Mouse (Mus musculus): Measurements from ENCODE around the gene D7Ertd443e.

The D7Ertd443e gene

DNA sequence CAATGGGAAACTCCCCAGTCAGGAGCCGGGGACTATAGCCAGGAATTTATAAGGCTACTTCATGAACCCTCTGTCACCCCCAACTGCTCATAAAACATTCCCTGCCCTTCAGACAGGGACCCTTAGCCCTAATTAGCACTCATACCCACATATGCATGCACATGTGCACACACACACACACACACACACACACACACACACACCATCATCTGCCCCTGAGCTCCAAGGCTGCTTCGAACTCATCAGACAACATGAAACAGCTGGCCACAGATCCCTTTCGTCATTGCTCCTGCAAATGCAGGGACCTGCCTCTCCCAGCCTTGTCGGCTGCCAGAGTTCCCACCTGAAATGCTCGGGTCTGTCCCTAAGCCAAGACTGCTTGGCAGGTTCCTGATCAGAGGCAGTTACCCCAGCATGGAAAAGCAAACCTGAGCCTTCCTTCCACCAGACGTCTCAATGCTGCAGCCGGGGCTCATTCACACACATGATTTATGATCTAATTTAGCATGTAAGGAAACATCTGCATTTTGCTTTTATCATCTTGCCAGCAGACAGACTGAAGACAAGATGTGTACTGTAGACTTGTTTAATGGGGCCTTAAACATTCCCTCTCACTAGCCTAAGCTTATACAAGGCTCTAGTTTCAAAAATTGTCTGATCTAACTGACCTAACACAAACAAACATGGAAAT, 95.7 kb downstream of the D7Ertd443e start:
- DNase-seq (ENCODE audit: inconsistent age in 2 of 2, low spot score in 1 of 2): peak in 1 of 2 experiments; percentile 22

DNA sequence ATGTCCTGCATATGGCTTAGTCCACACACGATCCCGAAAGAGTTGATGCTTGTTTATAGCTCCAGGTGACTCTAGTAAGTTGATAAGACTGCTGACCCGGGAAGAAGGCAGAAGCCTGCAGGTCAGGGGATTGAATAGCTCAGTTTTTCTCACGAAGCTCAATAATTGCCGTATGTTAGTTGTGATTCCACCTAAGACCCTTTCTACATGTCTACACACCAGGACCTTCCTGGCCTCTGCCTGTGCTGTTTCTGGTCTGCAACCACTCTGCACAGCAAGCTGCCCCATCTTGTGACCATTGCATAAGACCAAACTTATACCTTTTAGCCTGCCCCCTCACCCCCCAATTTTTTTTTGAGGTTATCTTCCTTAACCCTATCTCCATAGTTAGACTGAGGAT, 96.3 kb downstream of the D7Ertd443e start:
- DNase-seq (ENCODE audit: inconsistent age in 2 of 2, low spot score in 1 of 2): no peak

DNA sequence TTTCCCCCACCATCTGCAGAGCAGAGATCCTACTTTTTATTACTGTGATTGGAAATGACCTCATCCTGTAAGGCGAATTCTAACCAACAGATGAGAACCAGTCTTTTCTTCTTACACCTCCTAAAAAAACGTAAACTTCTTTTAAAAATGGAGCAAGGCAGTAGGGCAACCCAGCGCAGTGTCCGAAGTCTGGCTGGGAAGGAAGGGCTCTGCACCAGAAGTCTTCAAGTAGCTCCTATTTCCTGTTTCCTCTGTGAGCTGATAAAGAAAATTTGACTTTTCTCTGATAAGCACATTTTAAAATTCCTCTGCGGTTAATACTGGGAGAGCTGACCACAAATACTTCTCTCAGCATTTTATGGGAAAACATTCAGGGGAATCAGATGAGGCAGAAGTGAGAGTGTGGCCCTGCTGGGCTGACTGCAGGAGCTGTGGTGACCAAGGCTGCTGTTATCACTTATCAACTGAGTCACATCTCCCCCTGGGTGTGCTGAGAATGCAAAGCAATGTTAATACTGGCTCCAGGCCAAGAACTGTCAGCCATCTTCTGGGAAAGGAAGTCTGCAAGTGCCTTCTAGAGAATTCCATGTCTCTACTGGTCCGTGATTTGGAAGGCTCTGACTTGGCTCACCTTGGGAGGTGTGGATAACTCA, 97.8 kb downstream of the D7Ertd443e start:
- peak; percentile 26 to 71 for DNase-seq (ENCODE audit: inconsistent age in 2 of 2, low spot score in 1 of 2)

DNA sequence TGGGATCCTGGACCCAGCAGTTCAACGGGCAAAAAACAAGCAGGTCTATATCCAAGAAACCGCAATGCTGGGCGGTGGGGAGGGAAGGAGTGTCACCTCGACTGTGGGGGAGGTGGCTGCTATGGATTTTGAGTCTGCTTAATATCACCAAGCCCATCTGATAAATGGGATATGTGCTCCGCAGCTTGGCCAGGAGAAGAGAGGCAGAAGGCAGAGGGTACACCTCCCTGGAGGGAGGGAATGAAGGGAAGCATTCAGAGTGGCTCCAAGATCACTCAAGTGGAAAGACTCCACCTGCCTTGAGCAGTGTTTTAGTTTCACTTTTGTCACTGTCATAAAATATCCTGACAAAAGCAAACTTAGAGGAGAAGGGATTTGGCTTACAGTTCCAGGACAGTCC, 112.5 kb downstream of the D7Ertd443e start:
- DNase-seq (ENCODE audit: inconsistent age in 2 of 2, low spot score in 1 of 2): no peak

DNA sequence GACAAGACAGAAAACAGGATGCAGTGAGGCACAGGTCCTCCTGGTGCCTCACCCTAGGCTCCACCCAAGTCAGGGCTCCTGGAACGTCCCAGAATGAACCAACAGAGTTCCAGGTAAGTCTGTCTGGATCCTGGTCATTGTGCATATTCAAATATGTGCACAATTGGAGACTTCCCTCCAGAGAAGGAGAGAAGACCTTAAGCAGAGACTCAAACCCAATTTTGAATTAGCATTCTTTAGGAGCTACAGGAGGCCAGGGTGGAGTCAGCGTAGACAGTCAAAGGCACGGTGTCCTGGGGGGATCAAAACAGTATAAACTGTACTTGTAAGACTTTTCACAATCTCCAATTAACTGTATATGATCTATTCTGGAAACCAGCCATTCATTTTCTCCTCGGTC, 113.0 kb downstream of the D7Ertd443e start:
- no peak for DNase-seq (ENCODE audit: inconsistent age in 2 of 2, low spot score in 1 of 2)

DNA sequence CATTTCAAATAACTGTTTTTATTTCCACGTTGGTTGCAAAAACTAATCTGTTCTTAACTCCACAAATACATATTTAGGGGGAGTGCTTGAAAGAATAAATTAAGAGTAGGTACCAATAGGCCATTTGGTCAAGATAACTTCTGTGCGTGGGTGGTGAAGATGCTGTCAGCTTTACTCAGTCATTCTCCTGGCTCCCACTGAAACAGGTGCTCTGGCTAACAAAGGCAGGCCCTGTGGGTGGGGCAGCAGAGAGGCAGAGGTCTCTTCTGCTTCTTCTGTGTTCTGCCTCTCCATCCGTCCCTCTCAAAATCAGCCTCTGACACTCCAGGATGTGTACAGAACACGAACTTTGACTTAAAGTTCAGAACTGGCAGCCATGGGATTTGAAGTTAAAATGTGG, 119.7 kb downstream of the D7Ertd443e start:
- DNase-seq (ENCODE audit: inconsistent age in 2 of 2, low spot score in 1 of 2): no peak

DNA sequence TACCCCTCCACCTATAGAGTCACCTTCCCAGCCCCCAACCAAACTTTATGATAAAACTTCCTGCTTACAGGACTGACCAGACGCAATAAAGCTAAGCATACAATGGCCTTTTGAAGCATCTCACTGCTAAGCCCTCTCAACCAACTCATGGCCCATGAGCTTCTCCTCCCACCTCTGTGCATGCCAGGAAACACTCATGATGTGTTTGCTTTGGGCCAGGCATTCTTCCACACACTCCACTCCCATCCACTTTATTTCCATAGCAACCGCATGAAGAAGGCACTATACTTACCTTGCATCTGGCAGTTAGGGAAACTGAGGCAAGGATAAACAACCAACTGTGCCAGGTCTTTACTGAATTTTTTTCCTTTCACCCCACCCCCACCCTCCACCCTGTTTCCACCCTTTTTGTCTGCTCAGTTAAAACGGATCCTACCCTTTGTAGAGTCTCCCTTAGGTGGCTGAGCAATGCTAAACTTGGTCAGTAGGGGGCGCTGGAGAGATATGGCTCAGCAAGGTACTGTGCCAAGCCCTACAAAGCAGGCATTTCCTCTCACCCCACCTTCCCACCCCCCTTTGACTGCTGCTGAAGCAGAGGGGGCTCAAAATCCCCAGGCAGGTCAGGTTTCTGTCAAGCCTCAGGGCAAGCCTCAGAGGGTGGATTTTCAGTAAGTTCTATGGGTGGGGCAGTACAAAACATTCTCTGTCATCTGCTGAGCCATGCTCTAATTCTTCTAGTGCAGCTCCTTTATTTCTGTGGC, 122.1 kb downstream of the D7Ertd443e start:
- peak; percentile 67 to 93 for DNase-seq (ENCODE audit: inconsistent age in 2 of 2, low spot score in 1 of 2)

DNA sequence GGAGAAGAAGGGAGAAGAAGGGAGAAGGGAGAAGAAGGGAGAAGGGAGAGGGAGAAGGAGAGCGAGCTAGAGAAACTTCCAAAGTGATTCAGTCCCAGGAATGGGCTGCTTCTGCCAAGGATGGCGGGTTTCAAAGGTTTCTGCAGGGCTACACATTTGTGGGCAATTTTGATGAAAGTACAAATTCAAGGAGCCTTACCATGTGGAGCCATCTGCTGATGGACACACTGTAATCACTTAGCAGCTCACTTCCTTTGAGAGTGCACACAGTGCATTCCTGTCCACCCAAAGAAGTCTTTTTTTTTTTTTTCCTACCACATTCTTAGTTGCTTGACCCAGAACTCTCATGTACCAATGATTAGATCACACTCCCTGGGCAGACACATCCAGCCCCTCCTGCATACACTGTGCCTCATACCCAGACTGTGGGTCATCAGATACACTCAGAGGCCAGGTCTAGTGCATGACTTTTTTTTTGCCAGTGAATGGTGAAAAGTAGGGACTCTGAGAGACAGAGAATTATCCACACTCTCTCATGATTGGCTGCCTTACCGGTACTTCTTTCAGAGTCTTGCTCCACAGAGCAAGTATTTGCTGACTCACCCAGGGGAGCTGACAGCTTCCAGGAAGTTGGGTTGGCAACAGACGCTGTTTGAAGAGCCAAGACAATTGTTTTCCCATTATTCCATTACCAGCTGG, 124.3 kb downstream of the D7Ertd443e start:
- peak; percentile 35 to 70 for DNase-seq (ENCODE audit: inconsistent age in 2 of 2, low spot score in 1 of 2)

DNA sequence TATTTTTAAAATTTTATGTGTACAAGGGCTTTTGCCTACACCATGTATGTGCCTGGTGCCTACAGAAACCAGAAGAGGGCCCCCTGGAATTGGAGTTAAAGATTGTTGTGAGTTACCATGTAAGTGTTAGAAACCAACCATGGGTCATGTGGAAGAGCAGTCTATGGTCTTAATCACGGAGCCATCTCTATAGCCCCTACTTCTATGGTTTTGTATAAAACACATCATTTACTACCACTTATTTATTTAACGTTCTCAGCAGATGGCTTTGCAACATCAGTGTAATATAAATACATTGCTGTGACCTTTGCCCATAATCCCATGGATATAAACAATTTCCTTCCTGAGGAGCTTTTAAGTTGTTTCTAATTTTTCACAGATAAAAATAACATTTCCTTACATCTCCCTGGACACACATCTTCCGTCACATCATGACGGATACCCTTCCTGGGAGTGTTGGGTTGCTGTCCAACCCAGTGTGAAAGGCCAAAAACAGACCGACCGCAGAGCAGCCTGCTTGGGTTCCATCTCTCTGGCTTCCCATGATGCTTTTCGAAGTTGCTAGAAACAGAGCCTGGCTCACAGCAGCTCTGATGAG, 135.1 kb downstream of the D7Ertd443e start:
- no peak for DNase-seq (ENCODE audit: inconsistent age in 2 of 2, low spot score in 1 of 2)

DNA sequence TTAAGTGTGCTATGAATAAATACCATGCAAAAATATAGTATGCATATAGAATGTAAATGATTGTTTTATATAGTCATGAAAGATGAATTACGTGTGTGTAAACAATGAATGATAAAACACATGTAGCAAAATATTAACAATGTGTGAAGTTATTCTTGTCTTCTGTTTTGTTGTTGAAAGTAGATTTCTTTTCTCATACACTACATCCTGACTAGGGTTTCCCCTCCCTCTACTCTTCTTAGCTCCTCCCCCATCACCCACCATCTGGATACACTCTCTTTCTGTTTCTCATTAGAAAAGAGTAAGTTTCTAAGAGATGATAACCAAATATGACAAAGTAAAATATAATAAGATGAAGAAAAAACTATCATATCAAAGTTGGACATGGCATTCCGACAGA, 137.4 kb downstream of the D7Ertd443e start:
- DNase-seq (ENCODE audit: inconsistent age in 2 of 2, low spot score in 1 of 2): no peak

DNA sequence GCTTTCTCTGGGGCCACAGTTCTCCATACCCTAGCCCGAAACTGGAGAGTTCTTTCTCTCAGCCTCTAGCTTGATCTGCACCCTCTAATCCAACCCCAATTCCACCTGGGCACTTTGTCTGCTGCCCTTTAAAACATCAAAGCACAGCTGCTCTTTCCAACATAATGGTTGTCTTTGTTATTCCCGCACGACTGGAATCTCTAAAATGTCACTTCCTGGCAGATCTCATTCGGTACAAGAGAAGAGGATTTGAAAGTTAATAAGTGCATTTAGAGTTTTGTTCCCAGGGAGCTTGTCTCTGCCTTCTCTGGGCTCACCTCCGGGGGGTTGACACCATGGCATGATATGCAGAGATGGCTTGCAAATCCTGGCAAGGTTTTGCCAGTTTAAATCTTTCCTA, 138.8 kb downstream of the D7Ertd443e start:
- no peak for DNase-seq (ENCODE audit: inconsistent age in 2 of 2, low spot score in 1 of 2)

DNA sequence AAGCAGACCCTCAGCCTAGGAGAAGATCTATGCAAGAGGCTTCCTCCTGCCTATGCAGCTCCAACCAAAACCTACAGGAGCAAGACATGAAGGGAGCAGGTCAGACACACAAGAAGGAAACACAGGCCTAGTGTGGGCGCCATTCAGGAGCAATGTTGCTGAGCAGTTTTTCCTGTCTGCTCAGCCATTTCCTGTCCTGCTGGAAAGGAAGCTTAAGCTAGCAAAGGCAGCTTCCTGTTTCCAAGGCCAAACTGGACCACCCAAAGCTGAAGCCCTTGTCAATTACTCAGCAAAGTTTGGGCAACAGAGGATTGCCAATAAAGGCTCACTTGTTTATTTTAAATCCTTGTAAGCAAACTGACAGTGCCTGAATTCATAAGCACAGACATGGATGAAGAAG, 142.7 kb downstream of the D7Ertd443e start:
- no peak for DNase-seq (ENCODE audit: inconsistent age in 2 of 2, low spot score in 1 of 2)

DNA sequence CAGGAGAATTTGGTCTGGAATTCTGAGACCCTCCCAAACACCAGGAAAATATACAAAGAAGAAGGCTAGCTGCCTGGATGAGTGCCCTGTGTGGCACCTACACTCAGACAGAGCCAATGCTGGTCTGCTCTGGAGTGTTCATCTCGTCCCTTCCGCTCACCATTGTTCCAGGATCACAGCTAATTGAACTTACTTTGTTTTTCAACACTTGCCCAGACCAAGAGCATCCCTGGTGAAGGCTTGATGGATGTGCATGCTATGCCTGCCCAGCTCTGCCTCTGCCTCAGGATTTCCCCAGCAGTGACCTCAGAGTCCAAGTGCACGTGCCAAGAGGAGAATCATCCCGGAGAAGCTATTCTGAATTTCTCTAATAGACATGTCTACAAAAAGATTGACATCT, 144.2 kb downstream of the D7Ertd443e start:
- peak in 1 of 2 experiments; percentile 50 for DNase-seq (ENCODE audit: inconsistent age in 2 of 2, low spot score in 1 of 2)

DNA sequence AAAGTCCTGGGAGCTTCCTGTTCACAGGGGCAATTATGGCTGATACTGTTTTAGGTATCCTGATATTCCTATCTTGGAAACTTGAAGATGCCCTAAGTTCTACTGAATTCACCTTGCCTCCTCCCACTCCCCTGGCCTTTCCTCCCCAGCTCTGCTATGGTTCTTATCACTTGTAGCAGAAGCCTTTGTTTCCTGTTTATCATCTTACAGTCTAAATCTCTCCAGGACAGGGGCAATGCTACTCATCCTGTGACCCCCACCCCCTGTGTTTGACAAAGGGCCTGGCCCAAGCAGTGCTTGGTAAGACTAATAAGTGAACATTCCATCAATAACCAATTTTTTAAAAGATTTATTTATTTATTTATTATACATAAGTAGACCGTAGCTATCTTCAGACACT, 144.9 kb downstream of the D7Ertd443e start:
- no peak for DNase-seq (ENCODE audit: inconsistent age in 2 of 2, low spot score in 1 of 2)

DNA sequence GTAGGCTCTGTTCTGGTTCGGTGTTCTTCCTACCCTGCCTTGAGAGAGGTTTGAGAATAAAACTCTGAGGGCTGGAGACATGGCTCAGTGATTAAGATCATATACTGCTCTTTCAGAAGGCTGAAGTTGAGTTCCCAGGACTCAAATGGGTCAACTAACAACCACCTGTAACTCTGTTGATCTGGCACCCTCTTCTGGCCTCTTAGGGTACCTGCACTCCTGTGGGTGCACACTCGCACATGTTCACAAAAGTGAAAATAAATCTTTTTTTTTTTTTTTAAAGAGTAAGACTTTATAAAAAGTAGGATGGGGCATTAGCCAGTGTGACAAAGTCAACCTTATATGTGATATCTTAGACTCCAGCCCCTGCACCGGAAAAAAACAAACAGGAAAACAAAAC, 146.6 kb downstream of the D7Ertd443e start:
- no peak for DNase-seq (ENCODE audit: inconsistent age in 2 of 2, low spot score in 1 of 2)

DNA sequence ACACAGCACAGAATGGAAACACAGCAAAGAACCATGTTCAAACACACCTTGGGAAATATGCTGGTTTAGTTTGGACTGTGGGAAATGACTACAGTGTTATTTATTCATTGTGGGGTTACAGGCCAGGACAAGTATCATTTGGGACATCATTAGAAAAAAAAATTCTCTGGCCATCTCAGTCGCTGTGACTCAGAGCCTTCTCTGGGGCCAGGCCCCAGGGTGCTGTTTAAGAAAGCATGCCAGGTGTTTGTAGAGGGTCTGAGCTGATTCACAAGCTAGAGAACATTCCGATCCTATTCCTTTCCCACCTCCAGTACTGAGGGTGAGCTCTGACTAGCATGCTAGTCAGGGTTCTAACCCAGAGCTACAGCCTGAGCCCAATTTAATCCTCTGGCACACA, 148.1 kb downstream of the D7Ertd443e start:
- DNase-seq (ENCODE audit: inconsistent age in 2 of 2, low spot score in 1 of 2): no peak

DNA sequence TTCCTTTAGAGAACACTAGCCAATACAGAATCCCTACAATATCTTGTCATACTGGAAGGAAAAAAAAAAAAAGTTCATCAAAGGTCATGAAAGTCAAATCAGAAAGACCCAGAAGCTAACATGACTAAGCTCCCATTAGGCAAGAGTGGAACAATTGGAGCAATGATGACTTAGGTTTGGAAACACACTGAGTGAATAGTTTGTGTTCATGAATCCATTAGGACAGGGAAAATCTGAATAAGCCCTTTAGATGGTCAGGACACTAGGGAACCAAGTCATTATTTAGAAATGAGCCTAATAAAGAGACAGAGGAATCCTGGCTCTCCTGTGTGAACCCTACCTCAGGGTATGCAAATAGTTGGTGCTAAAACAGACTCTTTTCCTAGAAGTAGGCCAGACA, 148.7 kb downstream of the D7Ertd443e start:
- peak in 1 of 2 experiments; percentile 60 for DNase-seq (ENCODE audit: inconsistent age in 2 of 2, low spot score in 1 of 2)

DNA sequence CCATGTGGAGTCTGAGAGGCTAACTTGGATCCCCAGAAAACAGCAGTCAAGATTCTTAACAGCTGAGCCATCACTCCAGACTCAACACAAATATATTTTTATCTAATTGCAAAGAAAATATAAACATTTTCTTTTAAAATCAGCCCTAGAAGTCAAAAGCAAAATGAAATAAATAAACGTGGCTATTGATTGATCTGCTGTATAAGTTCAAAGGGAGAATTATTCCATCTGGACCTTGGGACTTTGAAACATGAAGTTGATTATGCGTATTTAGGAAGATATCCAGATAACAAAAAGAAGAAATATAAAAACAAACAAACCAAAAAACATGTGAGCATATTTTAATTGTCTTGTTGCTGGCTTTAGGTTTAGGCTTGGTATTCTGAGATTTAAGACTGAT, 149.9 kb downstream of the D7Ertd443e start:
- DNase-seq (ENCODE audit: inconsistent age in 2 of 2, low spot score in 1 of 2): no peak

DNA sequence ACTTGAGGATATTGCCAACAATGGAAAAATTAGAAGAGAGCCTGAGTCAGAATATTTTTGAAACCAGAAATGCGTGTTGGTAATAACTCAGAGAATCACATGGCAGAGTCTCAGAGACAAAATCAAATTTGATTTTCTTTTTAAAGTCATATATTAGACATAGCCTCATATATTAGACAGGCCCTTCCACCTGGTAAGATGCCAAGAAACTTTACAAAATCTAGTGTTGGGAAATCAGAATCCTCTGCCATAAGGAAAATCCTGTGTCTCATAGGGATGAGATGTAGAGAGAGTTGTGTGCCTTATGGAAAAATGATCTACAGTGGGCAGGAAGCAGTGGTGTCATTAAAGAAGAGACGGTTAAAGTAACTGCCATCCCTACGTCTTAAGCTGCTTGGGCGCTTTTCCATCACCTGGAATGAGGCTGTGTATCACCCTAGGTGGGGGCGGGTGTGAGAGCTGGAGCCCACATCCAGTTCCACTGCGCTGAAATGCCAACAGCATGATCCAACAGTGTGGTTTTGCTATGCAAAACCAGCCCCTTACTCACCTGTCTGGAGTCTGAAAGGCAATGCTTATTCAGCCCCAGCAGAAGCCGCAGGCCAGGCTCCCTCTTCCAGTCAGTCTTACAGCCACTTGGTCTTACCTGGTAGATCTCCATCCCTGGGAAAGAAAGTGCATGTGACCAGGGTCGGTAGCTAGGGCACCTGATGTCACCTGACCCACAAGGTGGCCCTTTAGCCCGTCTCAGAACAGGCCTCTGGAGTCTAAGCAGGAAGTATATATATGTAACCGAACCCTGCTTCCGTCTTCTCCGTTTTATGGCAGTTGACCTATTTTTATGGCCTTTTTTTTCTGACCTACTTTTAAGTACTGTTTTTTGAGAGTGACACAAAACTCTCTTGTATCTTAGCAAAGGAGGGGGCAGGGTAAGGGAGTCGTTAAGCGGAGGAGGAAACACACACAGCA, 153.8 kb downstream of the D7Ertd443e start, which contains the start of gene Adam12:
Gene Adam12 (minus strand): TSS at position 769 of the 969 bp plus-strand sequence.
- DNase-seq (ENCODE audit: inconsistent age in 2 of 2, low spot score in 1 of 2): no peak

DNA sequence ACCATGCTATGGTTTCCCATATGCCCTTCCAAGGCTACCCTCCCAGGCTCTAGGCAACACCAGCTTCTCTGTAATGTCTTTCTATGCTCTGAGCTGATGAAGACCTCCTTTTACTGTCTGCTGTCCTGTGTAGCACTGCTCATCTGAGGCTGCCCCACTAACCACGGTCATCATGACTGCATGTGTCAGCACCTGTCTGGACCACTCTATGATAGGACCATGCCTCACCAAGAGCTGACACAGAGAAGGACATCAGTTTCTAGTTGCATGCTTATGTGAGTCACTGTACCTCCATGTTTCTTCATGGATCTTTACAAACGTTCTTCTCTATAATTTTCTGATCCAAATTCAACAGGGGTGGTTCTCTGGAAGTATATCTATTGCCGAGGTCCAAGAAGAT, 154.8 kb downstream of the D7Ertd443e start:
- DNase-seq (ENCODE audit: inconsistent age in 2 of 2, low spot score in 1 of 2): no peak
